Mouse (Mus musculus): ENCODE measurements around the gene Slc37a1. TPM values are rescaled to one million over a fixed set of nuclear protein-coding genes. Genes with fewer than 3 reads are reported as not detected.
"Not testable (repeated sequence)": the region's sequence is repeated elsewhere in the genome, so short reads cannot be mapped to it uniquely, and the experiment has no call there.

The Slc37a1 gene
- polyA plus RNA-seq, 1 experiment from 2014 or later: 4.6 TPM

DNA sequence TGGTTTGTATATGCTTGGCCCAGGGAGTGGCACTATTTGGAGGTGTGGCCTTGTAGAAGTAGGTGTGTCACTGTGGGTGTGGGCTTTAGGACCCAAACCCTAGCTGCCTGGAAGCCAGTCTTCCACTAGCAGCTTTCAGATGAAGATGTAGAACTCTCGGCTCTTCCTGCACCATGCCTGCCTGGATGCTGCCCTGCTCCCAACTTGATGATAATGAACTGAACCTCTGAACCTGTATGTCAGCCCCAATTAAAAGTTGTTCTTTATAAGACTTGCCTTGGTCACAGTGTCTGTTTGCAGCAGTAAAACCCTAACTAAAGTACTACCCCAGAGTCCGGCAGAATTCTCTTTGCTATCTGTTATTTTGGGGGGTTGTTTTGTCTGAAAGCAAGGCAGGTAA is 16.8 kb upstream of the Slc37a1 start:
- ATAC-seq (ENCODE audit: insufficient number of reproducible peaks, low FRiP score, low TSS enrichment, low read depth): no peak
- Histone ChIP-seq H3K4me3 (replicated peaks) (no peak overlapping the region), H3K9ac (no peak overlapping the region), H3K4me2 (replicated peaks) (no peak overlapping the region), H3K9me3 (replicated peaks) (no peaks in the 10 kb centered on the region), H3K27ac (replicated peaks) (no peak overlapping the region), H3K27me3 (no peaks in the 10 kb centered on the region), H3K4me1 (0 out of 2 replicates have a peak, but pooled peaks cover 4% of the 10 kb centered on the region), H3K36me3 (no peaks in the 10 kb centered on the region)
- WGBS: 83% methylated on average over 2 of the region's 2 CpGs

DNA sequence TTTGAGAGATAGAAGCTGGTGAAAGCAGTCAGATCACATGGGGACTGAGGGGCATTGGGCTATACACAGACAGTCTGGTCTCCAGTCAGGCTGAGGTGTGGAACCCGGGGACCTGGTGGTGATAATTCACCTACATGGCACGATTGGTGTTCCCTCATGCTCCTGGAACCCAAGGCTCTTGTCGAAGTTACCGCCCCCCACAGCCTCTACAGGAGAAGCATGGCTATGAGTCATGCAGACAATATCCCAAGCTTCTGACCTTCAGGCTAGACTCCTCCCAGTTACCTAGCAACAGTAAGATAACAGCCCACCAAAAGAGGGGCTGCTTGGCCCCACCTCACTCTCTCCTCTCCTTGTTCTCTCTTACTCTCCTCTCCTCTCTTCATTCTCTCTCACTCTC is 16.3 kb upstream of the Slc37a1 start:
- no peaks in the 10 kb centered on the region for H3K9me3 ChIP-seq (replicated peaks)

DNA sequence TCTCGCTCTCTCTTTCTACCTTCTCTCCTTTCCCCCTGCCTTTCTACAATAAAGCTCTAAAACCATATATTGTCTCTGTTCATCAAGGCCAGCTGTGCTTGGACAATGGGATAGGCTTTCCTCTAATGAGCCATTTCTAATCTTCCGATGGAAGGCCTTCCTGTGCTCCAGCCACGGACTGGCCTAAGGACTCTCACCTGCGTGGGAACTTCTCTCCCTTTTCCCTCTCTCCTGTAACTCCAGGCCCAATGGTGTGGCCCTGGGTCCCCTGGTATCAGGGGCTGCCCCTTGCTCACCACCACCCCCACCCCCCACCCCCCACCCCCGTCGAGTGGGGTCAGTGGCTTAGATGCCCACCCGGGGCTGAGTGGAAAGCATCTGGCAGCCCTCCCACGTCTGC is 15.9 kb upstream of the Slc37a1 start:
- 83% methylated on average over 8 of the region's 8 CpGs for WGBS
- not testable (repeated sequence) for H3K9ac ChIP-seq; H3K4me3 ChIP-seq (replicated peaks); ATAC-seq (ENCODE audit: insufficient number of reproducible peaks, low FRiP score, low TSS enrichment, low read depth); H3K9me3 ChIP-seq (replicated peaks); H3K27ac ChIP-seq (replicated peaks); H3K27me3 ChIP-seq; H3K36me3 ChIP-seq; H3K4me2 ChIP-seq (replicated peaks); H3K4me1 ChIP-seq

More for the DNA sequence above, 16.3 kb upstream of the Slc37a1 start:
- H3K4me3 ChIP-seq (replicated peaks): no peak overlapping the region
- H3K9ac ChIP-seq: no peak overlapping the region
- WGBS: 84% methylated on average over 4 of the region's 4 CpGs
- H3K27ac ChIP-seq (replicated peaks): no peak overlapping the region
- ATAC-seq (ENCODE audit: insufficient number of reproducible peaks, low FRiP score, low TSS enrichment, low read depth): no peak
- no peak overlapping the region for H3K4me2 ChIP-seq (replicated peaks)
- H3K4me1 ChIP-seq: 0 out of 2 replicates have a peak, but pooled peaks cover 2% of the 10 kb centered on the region
- no peaks in the 10 kb centered on the region for H3K36me3 ChIP-seq
- no peaks in the 10 kb centered on the region for H3K27me3 ChIP-seq

DNA sequence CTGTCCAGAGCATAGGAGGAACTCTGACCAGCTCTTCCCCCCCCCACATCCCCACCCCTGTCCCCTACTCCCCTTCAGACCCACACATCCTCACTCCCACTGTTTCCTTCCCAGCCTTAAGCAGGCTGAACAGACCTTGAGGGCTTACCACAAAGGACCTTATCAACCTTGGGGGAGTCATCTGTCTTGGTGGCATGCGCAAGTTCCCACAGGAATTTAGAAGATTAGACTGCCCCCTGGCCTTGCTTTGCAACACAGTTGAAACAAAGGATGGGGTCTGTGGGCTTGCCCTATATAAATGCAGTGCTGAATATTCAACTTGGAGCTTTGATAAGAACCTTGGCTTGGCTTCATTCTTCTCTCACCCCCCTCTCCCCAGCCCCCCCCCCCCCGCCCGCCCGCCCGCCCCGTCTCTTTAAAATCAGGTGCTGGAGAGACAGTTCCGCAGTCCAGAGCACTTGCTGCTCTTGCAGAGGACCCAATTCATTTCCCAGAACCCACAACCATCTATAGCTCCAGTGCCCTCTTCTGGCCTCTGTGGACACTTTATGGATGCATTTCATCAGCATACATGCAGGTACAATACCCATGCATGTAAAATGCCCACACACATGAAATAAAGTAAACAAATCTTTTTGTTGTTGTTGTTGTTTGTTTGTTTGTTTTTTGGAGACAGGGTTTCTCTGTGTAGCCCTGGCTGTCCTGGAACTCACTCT is 15.3 kb upstream of the Slc37a1 start:
- Histone ChIP-seq H3K4me3 (replicated peaks) (no peak overlapping the region), H3K9ac (no peak overlapping the region), H3K4me1 (0 out of 2 replicates have a peak, but pooled peaks cover under 1% of the 10 kb centered on the region), H3K36me3 (no peaks in the 10 kb centered on the region), H3K27ac (replicated peaks) (no peak overlapping the region), H3K27me3 (no peaks in the 10 kb centered on the region), H3K4me2 (replicated peaks) (no peak overlapping the region), H3K9me3 (replicated peaks) (no peaks in the 10 kb centered on the region)
- WGBS: 78% methylated on average over 5 of the region's 7 CpGs
- ATAC-seq (ENCODE audit: insufficient number of reproducible peaks, low FRiP score, low TSS enrichment, low read depth): no peak

DNA sequence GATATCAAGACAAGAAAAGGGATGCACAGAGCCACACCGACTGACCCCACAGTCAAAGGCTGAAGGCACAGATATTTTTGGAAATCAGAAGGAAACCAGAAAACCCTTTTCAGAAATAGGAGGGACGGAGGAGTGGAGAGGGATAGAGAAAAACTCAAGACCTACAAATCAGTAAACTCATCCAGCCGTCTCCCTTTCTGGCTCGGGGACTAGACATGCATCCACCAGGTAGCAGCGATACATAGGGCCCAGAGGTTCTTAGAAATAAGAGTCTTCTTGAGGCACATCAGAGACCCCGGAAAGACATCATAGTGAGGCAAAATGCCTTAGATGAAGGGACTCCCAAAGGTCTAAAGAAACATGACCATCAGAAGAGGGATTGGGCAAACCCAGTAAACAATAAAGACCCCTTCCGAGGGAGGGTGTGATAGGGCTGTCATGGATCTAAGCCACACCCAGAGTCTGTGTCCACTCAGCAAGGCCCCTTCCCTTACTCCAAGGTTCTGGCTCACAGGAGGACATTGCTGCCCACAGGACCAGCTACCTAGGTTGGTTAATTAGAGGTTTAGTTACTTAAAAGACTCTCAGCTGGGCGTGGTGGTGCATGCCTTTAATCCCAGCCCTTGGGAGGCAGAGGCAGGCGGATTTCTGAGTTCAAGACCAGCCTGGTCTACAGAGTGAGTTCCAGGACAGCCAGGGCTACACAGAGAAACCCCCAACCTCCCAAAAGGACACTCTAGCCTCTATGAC is 14.0 kb upstream of the Slc37a1 start:
- H3K27me3 ChIP-seq: no peaks in the 10 kb centered on the region
- H3K27ac ChIP-seq (replicated peaks): no peak overlapping the region
- 86% methylated on average over 9 of the region's 9 CpGs for WGBS
- no peaks in the 10 kb centered on the region for H3K9me3 ChIP-seq (replicated peaks)
- no peak for ATAC-seq (ENCODE audit: insufficient number of reproducible peaks, low FRiP score, low TSS enrichment, low read depth)
- peaks cover 12% of the 10 kb centered on the region for H3K4me1 ChIP-seq
- H3K4me3 ChIP-seq (replicated peaks): no peak overlapping the region
- H3K9ac ChIP-seq: no peak overlapping the region
- H3K36me3 ChIP-seq: no peaks in the 10 kb centered on the region
- no peak overlapping the region for H3K4me2 ChIP-seq (replicated peaks)

DNA sequence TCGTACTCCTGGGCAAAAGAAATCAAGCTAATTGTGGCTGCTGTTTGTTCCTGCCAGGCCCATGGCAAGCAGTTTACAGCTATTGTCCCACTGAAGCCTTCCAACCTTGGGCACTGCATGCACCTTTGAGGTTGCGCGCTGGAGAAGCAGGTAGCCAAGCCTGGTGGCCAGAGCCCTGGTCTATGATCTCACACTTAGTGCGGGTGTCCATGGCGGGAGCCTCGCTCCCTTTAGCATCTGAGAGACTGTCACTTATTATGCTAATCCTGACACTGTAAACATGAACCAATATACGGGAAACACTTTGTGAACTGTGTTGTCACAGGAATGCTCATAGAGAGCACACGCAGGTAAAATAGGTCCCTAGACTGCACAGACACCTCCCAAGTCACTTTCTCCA is 13.0 kb upstream of the Slc37a1 start:
- ATAC-seq (ENCODE audit: insufficient number of reproducible peaks, low FRiP score, low TSS enrichment, low read depth): no peak
- Histone ChIP-seq H3K27ac (replicated peaks) (no peak overlapping the region), H3K4me3 (replicated peaks) (no peak overlapping the region), H3K27me3 (no peaks in the 10 kb centered on the region), H3K9ac (no peak overlapping the region), H3K4me1 (peaks cover 12% of the 10 kb centered on the region), H3K9me3 (replicated peaks) (no peaks in the 10 kb centered on the region), H3K36me3 (no peaks in the 10 kb centered on the region), H3K4me2 (replicated peaks) (no peak overlapping the region)
- 91% methylated on average over 8 of the region's 8 CpGs for WGBS

DNA sequence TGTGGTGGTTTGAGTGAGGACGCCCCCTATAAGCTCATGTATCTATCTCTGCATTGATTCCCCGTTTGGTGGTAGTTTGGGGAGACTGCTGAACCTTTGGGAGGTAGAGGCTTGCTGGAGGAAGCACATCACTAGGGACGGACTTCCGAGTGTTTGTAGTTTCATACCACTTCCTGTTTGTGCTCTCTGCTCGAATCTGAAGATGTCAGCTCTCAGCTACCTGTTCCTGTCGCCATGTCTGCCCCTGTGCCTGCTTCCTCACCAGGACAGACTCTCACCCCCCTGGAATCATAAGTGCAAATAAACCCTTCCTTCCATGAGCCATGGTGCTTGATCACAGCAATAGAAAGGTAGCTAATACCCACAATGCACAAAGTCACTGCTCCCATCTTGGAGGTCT is 11.4 kb upstream of the Slc37a1 start:
- Histone ChIP-seq H3K36me3 (no peaks in the 10 kb centered on the region), H3K27ac (replicated peaks) (no peak overlapping the region), H3K4me1 (peaks cover 12% of the 10 kb centered on the region), H3K27me3 (no peaks in the 10 kb centered on the region), H3K9ac (no peak overlapping the region), H3K9me3 (replicated peaks) (no peaks in the 10 kb centered on the region), H3K4me2 (replicated peaks) (no peak overlapping the region), H3K4me3 (replicated peaks) (no peak overlapping the region)
- ATAC-seq (ENCODE audit: insufficient number of reproducible peaks, low FRiP score, low TSS enrichment, low read depth): no peak
- WGBS: 65% methylated on average over 6 of the region's 6 CpGs

DNA sequence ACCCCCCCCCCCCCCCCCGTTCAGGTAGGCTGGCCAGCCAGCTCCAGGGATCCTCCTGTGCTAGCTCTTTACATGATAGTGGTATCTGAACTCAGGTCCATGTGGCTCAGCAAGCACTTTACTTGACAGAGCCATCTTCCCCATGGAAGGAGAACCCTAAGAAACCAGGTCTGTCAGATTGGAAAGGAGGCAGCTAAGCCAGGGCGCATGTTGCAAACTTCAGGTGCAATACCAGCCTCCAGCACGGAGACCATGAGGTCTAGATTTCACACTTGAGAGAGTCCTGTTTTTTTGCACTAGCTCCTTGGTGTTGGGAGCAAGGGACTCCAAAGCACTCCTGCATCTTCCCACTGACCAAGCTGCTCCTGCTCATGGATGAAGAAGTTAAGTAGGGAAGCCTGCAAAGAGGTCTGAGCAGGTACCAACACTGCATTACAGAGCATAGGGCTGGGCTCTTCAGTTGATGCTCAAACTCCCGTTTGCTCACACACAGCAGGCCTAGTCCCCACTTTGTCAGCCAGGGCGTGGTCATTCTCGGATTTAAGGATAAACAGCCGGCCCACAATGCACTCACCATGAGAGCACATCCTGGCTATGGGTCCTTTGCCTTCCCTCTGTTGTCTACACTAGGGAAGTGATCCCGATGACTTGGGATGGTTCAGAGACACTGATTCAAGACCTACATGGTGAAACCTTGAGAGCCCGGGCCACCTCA is 10.2 kb upstream of the Slc37a1 start:
- H3K4me1 ChIP-seq: peaks cover 12% of the 10 kb centered on the region
- WGBS: 24% methylated on average over 9 of the region's 9 CpGs
- H3K27me3 ChIP-seq: no peaks in the 10 kb centered on the region
- H3K4me2 ChIP-seq (replicated peaks): peak overlapping the region; percentile 79
- peak; percentile 43; the same call in 1 of the 2 replicates for ATAC-seq (ENCODE audit: insufficient number of reproducible peaks, low FRiP score, low TSS enrichment, low read depth)
- H3K27ac ChIP-seq (replicated peaks): no peak overlapping the region
- H3K4me3 ChIP-seq (replicated peaks): peak overlapping the region; percentile 44
- H3K9me3 ChIP-seq (replicated peaks): no peaks in the 10 kb centered on the region
- no peak overlapping the region for H3K9ac ChIP-seq
- H3K36me3 ChIP-seq: no peaks in the 10 kb centered on the region

DNA sequence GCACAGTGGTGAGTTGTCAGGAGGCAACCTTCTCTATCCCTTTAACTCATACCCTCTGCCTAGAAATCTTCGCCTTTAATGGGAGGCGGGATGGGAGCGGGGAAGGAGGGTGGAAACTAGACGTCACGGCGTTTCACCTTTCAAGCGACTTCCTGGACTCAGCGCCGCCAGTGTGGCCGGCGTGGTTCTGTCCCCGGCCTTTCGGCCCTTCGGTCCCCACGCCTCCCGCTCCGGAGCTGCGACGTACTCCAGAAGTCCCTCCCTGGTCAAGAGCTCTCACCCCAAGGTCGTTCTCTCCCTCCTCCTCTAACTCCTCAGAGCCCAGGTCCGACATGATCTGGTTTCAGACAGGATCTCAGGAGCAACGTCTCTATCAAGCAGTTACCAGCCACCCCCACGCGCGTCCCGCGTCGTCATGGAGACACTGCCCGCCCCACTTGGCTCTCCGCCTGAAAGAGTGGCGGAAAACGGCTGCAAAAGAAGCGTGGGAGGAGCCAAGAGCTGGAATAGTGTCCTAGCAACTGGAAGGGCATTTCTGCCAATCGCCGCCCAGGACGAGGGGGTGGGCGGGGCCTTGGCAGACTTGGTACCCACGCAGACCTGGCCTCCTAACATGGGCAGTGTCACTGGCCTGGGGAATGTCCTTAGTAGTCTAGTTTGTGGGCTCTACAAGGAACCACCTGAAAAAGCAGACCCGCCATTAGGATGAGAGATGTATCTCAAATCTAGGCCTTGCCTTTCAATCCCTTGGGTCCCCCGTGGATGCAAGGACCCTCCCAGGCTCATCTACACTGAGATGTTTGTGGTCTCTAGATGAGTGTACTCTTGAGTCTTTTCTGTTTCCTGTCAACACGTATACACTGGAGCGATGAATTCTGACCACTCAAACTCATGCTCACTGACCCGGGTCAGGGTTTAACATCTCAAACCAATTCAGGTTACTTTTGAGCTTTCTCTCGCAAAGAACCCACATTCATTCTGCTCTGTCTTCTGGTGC is 9.4 kb upstream of the Slc37a1 start, which contains the start of gene Rsph1:
Gene Rsph1 (minus strand): TSS at position 462 of the 997 bp plus-strand sequence.
- peak; percentile 80 for ATAC-seq (ENCODE audit: insufficient number of reproducible peaks, low FRiP score, low TSS enrichment, low read depth)
- Histone ChIP-seq H3K27ac (replicated peaks) (no peak within 1 kb of the TSS), H3K36me3 (no peaks in the 10 kb centered on the region), H3K4me1 (peaks cover 12% of the 10 kb centered on the region), H3K27me3 (no peaks in the 10 kb centered on the region), H3K4me2 (replicated peaks) (peak within 1 kb of the TSS; percentile 79), H3K9ac (no peak within 1 kb of the TSS), H3K4me3 (replicated peaks) (peak within 1 kb of the TSS; percentile 44), H3K9me3 (replicated peaks) (no peaks in the 10 kb centered on the region)
- WGBS: 10% methylated on average over 44 of the region's 44 CpGs

DNA sequence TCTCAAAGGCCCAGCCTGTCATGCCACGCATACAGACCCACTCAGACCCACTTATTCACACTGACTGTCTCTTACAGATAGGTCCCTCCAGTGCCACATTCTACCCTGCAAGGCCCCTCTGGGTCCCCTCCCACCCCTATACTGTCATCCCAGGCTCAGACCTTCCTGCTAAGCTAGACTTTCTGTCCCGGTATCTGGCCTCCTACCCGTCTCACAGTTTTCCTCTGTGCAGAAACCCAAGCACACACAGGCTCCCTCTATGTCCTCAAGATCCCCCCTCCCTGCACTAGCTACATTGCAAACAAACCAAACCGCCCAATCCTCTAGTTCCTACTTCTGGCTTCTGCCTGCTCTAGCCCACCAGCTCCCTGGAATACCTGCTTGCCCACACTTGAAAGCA is 8.7 kb upstream of the Slc37a1 start:
- Histone ChIP-seq H3K27ac (replicated peaks) (no peak overlapping the region), H3K4me2 (replicated peaks) (no peak overlapping the region), H3K36me3 (no peaks in the 10 kb centered on the region), H3K4me1 (peaks cover 12% of the 10 kb centered on the region), H3K9me3 (replicated peaks) (no peaks in the 10 kb centered on the region), H3K4me3 (replicated peaks) (no peak overlapping the region), H3K27me3 (no peaks in the 10 kb centered on the region), H3K9ac (no peak overlapping the region)
- 68% methylated on average over 4 of the region's 4 CpGs for WGBS
- no peak for ATAC-seq (ENCODE audit: insufficient number of reproducible peaks, low FRiP score, low TSS enrichment, low read depth)
